Mouse (Mus musculus) midbrain, postnatal 0 days (tissue): ENCODE results near the gene Rbfox1. TPM values are rescaled to one million over a fixed set of nuclear protein-coding genes. Genes with fewer than 3 reads are reported as not detected.
A peak's percentile ranks its signal among the peaks of the same experiment; 100 is the strongest.

ENCODE experiments used
- ATAC-seq: fragments of 200-750 bp; cut with Nextera tagmentation; 2 replicates; pipeline ENCODE4 v1.8.0; 2017; ENCODE audit warnings: moderate number of reproducible peaks, mild to moderate bottlenecking, moderate TSS enrichment, moderate library complexity; ENCODE audit not compliant: low FRiP score
- DNase-seq: peaks from one replicate; pipeline ENCODE4 v3.0.0-alpha.2; 2015; ENCODE audit warnings: low spot score
- H3K27ac ChIP-seq: fragments of 300-500 bp; sonication (generic); 2 replicates; pipeline ENCODE4 v1.5.1; 2014; ENCODE audit warnings: low read depth, mild to moderate bottlenecking, low read length, mixed read lengths
- H3K27me3 ChIP-seq: fragments of 300-500 bp; sonication (generic); 2 replicates; pipeline ENCODE4 v1.6.1; 2014; ENCODE audit warnings: low read length, control low read depth, mixed read lengths; ENCODE audit not compliant: insufficient read depth
- H3K36me3 ChIP-seq: fragments of 300-500 bp; sonication (generic); 2 replicates; pipeline ENCODE4 v1.6.1; 2014; ENCODE audit warnings: low read length, control low read depth, mixed read lengths; ENCODE audit not compliant: insufficient read depth
- H3K4me1 ChIP-seq: fragments of 300-500 bp; sonication (generic); 2 replicates; pipeline ENCODE4 v1.6.1; 2014; ENCODE audit warnings: mild to moderate bottlenecking, control low read depth, antibody characterized with exemption, low read length, mixed read lengths; ENCODE audit not compliant: insufficient read depth
- H3K4me2 ChIP-seq: fragments of 300-500 bp; sonication (generic); 2 replicates; pipeline ENCODE4 v1.6.1; 2014; ENCODE audit warnings: low read depth, mild to moderate bottlenecking, low read length, mixed read lengths; ENCODE audit not compliant: poor library complexity, severe bottlenecking
- H3K4me3 ChIP-seq: fragments of 300-500 bp; sonication (generic); 2 replicates; pipeline ENCODE4 v1.5.1; 2014; ENCODE audit warnings: low read depth, mild to moderate bottlenecking, low read length, moderate library complexity
- H3K9ac ChIP-seq: fragments of 300-500 bp; sonication (generic); replicated peaks from 2 replicates; pipeline ENCODE4 v1.6.1; 2014; ENCODE audit warnings: mild to moderate bottlenecking, low read length, moderate library complexity, mixed read lengths; ENCODE audit not compliant: poor library complexity, severe bottlenecking
- H3K9me3 ChIP-seq: fragments of 300-500 bp; sonication (generic); 2 replicates; pipeline ENCODE4 v1.6.1; 2016; ENCODE audit warnings: low read length, control low read depth
- CTCF ChIP-seq: IDR thresholded peaks from 2 replicates; pipeline ENCODE4 v1.5.1; 2016; ENCODE audit warnings: antibody characterized with exemption, mild to moderate bottlenecking
- WGBS: fragments of 180-500 bp; shearing (Covaris S2); extraction: QIAGEN DNeasy Blood & Tissue Kit; methylation state at CpG from one replicate; pipeline ENCODE4 v1.1.7; 2014; 5-methylcytosine and 5-hydroxymethylcytosine counted together
- polyA plus RNA-seq: library from polyadenylated mRNA; unstranded; fragments of >200 nt; fragmentation: Nextera tagmentation; extraction: Ambion mirVana; gene quantifications from 2 replicates; pipeline ENCODE4 v1.2.1, GENCODE M21; 2015
- total RNA-seq: library from RNA; depleted of rRNA; stranded (reverse); fragments of >200 nt; gene quantifications from 2 replicates; pipeline ENCODE4 v1.2.3, GENCODE M21; 2014; rRNA removed

Rbfox1 gene
- total RNA-seq (142 and 177 TPM in 2 replicates), polyA plus RNA-seq (242 and 278 TPM in 2 replicates)

- 2% methylated on average over 59 of the region's 69 CpGs for WGBS
Measured at GRCm38 (mm10) chr16:5884746-5885689, at the start of gene Rbfox1. Gene Rbfox1, plus strand, starts transcription at chr16:5885355.

GRCm38 (mm10) chr16:5836744-5837143 is 48.4 kb upstream of the Rbfox1 start:
- Histone ChIP-seq H3K27me3 (no peaks in the 10 kb centered on the region), H3K4me1 (no peaks in the 10 kb centered on the region), H3K4me2 (no peak overlapping the region), H3K9ac (no peak overlapping the region), H3K4me3 (no peak overlapping the region), H3K27ac (no peak overlapping the region), H3K9me3 (no peaks in the 10 kb centered on the region), H3K36me3 (no peaks in the 10 kb centered on the region)
- no peak for DNase-seq
- no peak for TF ChIP-seq CTCF
- ATAC-seq = no peak
- 79% methylated on average over 2 of the region's 2 CpGs for WGBS

More at GRCm38 (mm10) chr16:5884746-5885689, at the start of gene Rbfox1:
- no peaks in the 10 kb centered on the region for H3K9me3 ChIP-seq
- peak within 1 kb of the TSS; percentile 65 for H3K9ac ChIP-seq
- peak within 1 kb of the TSS; percentile 89 for H3K4me2 ChIP-seq
- peak within 1 kb of the TSS; percentile 55 for H3K27ac ChIP-seq
- H3K27me3 ChIP-seq = 0 out of 2 replicates have a peak, but pooled peaks cover 4% of the 10 kb centered on the region
- no peaks in the 10 kb centered on the region for H3K36me3 ChIP-seq
- DNase-seq (peak; percentile 76), ATAC-seq (peak; percentile 78)
- H3K4me3 ChIP-seq = peak within 1 kb of the TSS; percentile 58
- H3K4me1 ChIP-seq = 0 out of 2 replicates have a peak, but pooled peaks cover 3% of the 10 kb centered on the region
- TF ChIP-seq CTCF = peak; percentile 52

GRCm38 (mm10) chr16:5841167-5841566 is 44.0 kb upstream of the Rbfox1 start:
- H3K36me3 ChIP-seq = no peaks in the 10 kb centered on the region
- no peaks in the 10 kb centered on the region for H3K9me3 ChIP-seq
- H3K4me2 ChIP-seq = no peak overlapping the region
- no peaks in the 10 kb centered on the region for H3K27me3 ChIP-seq
- H3K4me1 ChIP-seq = no peaks in the 10 kb centered on the region
- DNase-seq = no peak
- no peak overlapping the region for H3K27ac ChIP-seq
- no peak overlapping the region for H3K9ac ChIP-seq
- TF ChIP-seq CTCF = no peak
- no peak overlapping the region for H3K4me3 ChIP-seq
- no peak for ATAC-seq
- WGBS = 77% methylated on average over 5 of the region's 5 CpGs

GRCm38 (mm10) chr16:5845645-5846044 is 39.5 kb upstream of the Rbfox1 start:
- peak; percentile 15 for DNase-seq
- TF ChIP-seq CTCF = no peak
- Histone ChIP-seq H3K9me3 (no peaks in the 10 kb centered on the region), H3K9ac (no peak overlapping the region), H3K4me2 (no peak overlapping the region), H3K27ac (no peak overlapping the region), H3K36me3 (no peaks in the 10 kb centered on the region), H3K4me3 (no peak overlapping the region), H3K27me3 (no peaks in the 10 kb centered on the region), H3K4me1 (no peaks in the 10 kb centered on the region)
- 76% methylated on average over 11 of the region's 11 CpGs for WGBS
- no peak for ATAC-seq

GRCm38 (mm10) chr16:5853055-5853454 is 32.1 kb upstream of the Rbfox1 start:
- DNase-seq = no peak
- H3K4me1 ChIP-seq = no peaks in the 10 kb centered on the region
- no peak overlapping the region for H3K9ac ChIP-seq
- 45% methylated on average over 2 of the region's 2 CpGs for WGBS
- no peaks in the 10 kb centered on the region for H3K9me3 ChIP-seq
- H3K4me2 ChIP-seq = no peak overlapping the region
- H3K36me3 ChIP-seq = no peaks in the 10 kb centered on the region
- no peak for TF ChIP-seq CTCF
- no peak overlapping the region for H3K27ac ChIP-seq
- no peak overlapping the region for H3K4me3 ChIP-seq
- ATAC-seq = no peak
- H3K27me3 ChIP-seq = no peaks in the 10 kb centered on the region

GRCm38 (mm10) chr16:5864350-5864749 is 20.8 kb upstream of the Rbfox1 start:
- Histone ChIP-seq H3K27ac (no peak overlapping the region), H3K36me3 (no peaks in the 10 kb centered on the region), H3K9me3 (no peaks in the 10 kb centered on the region), H3K4me3 (no peak overlapping the region), H3K4me1 (no peaks in the 10 kb centered on the region), H3K9ac (no peak overlapping the region), H3K4me2 (no peak overlapping the region), H3K27me3 (no peaks in the 10 kb centered on the region)
- ATAC-seq = no peak
- 87% methylated on average over 4 of the region's 4 CpGs for WGBS
- TF ChIP-seq CTCF = no peak
- no peak for DNase-seq
